Mouse (Mus musculus) heart, postnatal 0 days (tissue): ENCODE data around the gene Carmil1.

Experiments used
- CTCF ChIP-seq: IDR thresholded peaks from 2 replicates; pipeline ENCODE4 v1.5.1; 2016; ENCODE audit warnings: antibody characterized with exemption, control low read depth, low read depth
- EP300 ChIP-seq: IDR thresholded peaks from 2 replicates; pipeline ENCODE4 v1.6.1; 2016; ENCODE audit warnings: antibody characterized with exemption, low read depth

- TF ChIP-seq CTCF: no peak
- no peak for TF ChIP-seq EP300
Measured at GRCm38 (mm10) chr13:24199861-24200543, 80.6 kb downstream of the Carmil1 start.
